Mouse (Mus musculus) liver, embryonic 14.5 days (tissue): ENCODE measurements at regions not wholly inside any gene's neighbourhood (a gene's known extent, or its start where the extent isn't known, plus 50 kb on each side); places are given as distances from the start of the nearest gene placed in this dataset.

Experiments
- ATAC-seq: fragments of 200-750 bp; cut with Nextera tagmentation; 2 replicates; pipeline ENCODE4 v1.8.0; 2017; ENCODE audit warnings: moderate number of reproducible peaks, mild to moderate bottlenecking, moderate library complexity; ENCODE audit not compliant: insufficient read depth
- DNase-seq, 3 experiments: peaks; one replicate each; pipeline ENCODE4 v3.0.0-alpha.2; 2012 to 2013; ENCODE audit warnings: low read depth in 3 of 3, low spot score in 3 of 3
- H3K27ac ChIP-seq: fragments of 300-500 bp; sonication (generic); 2 replicates; pipeline ENCODE4 v1.5.1; 2014; ENCODE audit warnings: moderate library complexity, mild to moderate bottlenecking, control low read depth, inconsistent platforms
- H3K27me3 ChIP-seq: fragments of 300-500 bp; sonication (generic); 2 replicates; pipeline ENCODE4 v1.6.1; 2014; ENCODE audit warnings: mild to moderate bottlenecking, low read length, moderate library complexity; ENCODE audit not compliant: control insufficient read depth, insufficient read depth
- H3K36me3 ChIP-seq: fragments of 300-500 bp; sonication (generic); replicated peaks from 2 replicates; pipeline ENCODE4 v1.6.1; 2014; ENCODE audit warnings: low read depth; ENCODE audit not compliant: control insufficient read depth, insufficient read depth
- H3K4me1 ChIP-seq, 2 experiments: fragments of 200-500 bp in 1 of 2; fragments of 300-500 bp in 1 of 2; sonication (generic) in 1 of 2; replicated peaks; 2 replicates each; pipeline ENCODE4 v1.6.1; 2012 to 2014; ENCODE audit warnings: antibody characterized with exemption in 1 of 2, inconsistent platforms in 1 of 2, low read length in 1 of 2; ENCODE audit not compliant: control insufficient read depth in 2 of 2, insufficient read depth in 2 of 2
- H3K4me2 ChIP-seq: fragments of 300-500 bp; sonication (generic); 2 replicates; pipeline ENCODE4 v1.6.1; 2014; ENCODE audit warnings: low read depth, mild to moderate bottlenecking, control low read depth, moderate library complexity
- H3K4me3 ChIP-seq, 2 experiments: fragments of 200-500 bp in 1 of 2; fragments of 300-500 bp in 1 of 2; sonication (generic) in 1 of 2; 2 replicates each; pipeline ENCODE4 v1.5.1; 2012 to 2014; ENCODE audit warnings: low read depth in 2 of 2, low read length in 2 of 2, mild to moderate bottlenecking in 2 of 2, control low read depth in 1 of 2, inconsistent platforms in 1 of 2, moderate library complexity in 1 of 2; ENCODE audit not compliant: insufficient read depth in 1 of 2
- H3K9ac ChIP-seq: fragments of 300-500 bp; sonication (generic); replicated peaks from 2 replicates; pipeline ENCODE4 v1.6.1; 2014; ENCODE audit warnings: mild to moderate bottlenecking, control low read depth, moderate library complexity
- H3K9me3 ChIP-seq: fragments of 300-500 bp; sonication (generic); 2 replicates; pipeline ENCODE4 v1.6.1; 2016; ENCODE audit warnings: low read length, mixed read lengths; ENCODE audit not compliant: control insufficient read depth
- CTCF ChIP-seq: IDR thresholded peaks from 2 replicates; pipeline ENCODE4 v1.5.1; 2016; ENCODE audit warnings: antibody characterized with exemption, low read depth, control low read depth
- EP300 ChIP-seq: IDR thresholded peaks from 2 replicates; pipeline ENCODE4 v1.6.1; 2016; ENCODE audit warnings: antibody characterized with exemption, low read depth
- WGBS: fragments of 180-500 bp; shearing (Covaris S2); extraction: QIAGEN DNeasy Blood & Tissue Kit; methylation state at CpG from one replicate; pipeline ENCODE4 v1.1.7; 2014; ENCODE audit not compliant: insufficient replicate concordance; 5-methylcytosine and 5-hydroxymethylcytosine counted together

- Histone ChIP-seq H3K9me3 (no peaks in the 10 kb centered on the region; the same call in 1 of the 2 replicates), H3K4me1 (peaks cover 0 to 7% of the 10 kb centered on the region in 2 experiments; a peak in 2 of 4 replicates), H3K9ac (no peak overlapping the region), H3K4me2 (no peak overlapping the region), H3K27me3 (no peaks in the 10 kb centered on the region), H3K36me3 (no peaks in the 10 kb centered on the region), H3K4me3 (no peak overlapping the region), H3K27ac (no peak overlapping the region)
- DNase-seq (no peak), ATAC-seq (no peak)
- no peak for TF ChIP-seq CTCF
- WGBS: 77% methylated on average over 2 of the region's 2 CpGs
Observed at GRCm38 (mm10) chr3:138652206-138652605, 89.8 kb upstream of the Tspan5 start.

DNA sequence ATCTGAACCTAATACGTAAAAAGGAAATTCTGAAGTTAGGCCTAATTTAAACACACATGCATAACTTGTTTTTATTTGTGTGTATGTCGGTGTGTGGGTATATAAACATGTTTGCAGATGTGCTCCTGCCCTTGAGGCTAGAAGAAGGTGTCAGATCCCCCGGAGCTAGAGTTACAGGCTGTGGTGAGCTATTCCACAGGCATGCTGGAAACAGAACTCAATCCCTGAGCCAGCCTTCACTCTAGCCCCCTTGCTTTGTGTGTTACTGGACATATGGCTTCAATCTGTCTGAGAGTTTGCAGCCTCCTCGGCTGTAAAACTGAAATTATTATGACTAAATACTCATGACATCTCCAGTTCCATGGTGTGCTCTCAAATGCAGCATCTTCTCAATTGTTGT lies 89.3 kb upstream of the Tspan5 start:
- ATAC-seq (no peak), DNase-seq (no peak)
- Histone ChIP-seq H3K4me1 (peaks cover 0 to 7% of the 10 kb centered on the region in 2 experiments; a peak in 2 of 4 replicates), H3K27me3 (no peaks in the 10 kb centered on the region), H3K36me3 (no peaks in the 10 kb centered on the region), H3K9ac (no peak overlapping the region), H3K27ac (no peak overlapping the region), H3K9me3 (peaks cover under 1% of the 10 kb centered on the region; the same call in 1 of the 2 replicates), H3K4me2 (no peak overlapping the region), H3K4me3 (no peak overlapping the region)
- TF ChIP-seq CTCF (no peak), EP300 (no peak)
- 67% methylated on average over 4 of the region's 4 CpGs for WGBS

DNA sequence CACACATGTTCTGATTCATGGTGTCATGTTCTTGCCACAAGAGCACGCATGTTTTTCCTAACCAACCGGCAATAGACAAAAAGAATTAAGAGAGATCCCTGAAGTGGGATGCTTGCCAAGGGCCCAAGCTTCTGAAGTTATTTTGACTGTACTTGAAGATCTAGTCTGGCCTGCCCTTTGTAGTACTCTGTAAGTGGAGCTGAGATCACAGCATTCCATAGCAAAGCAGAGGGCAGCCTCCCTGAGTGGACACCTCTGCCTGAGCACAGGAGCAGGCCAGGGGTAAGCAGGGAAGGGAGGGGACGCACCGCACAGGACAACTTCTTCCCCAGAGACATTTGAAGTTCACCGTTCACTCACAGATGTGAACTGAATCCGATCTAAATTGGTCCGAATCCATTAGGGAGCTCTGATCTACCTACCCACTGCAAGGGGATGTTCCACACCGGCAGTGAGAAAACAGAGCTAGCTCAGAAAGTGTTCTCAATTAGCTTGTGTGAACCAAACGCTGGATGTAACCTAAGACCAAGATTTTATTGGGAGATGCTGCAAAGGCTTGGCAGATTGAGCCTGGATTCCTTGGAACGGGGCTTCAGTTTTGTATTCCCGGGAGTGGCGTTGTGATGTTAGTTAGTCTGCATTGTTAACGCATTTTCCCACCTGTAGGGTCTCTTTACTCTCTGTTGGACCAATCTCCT lies 88.3 kb upstream of the Tspan5 start:
- Histone ChIP-seq H3K36me3 (no peaks in the 10 kb centered on the region), H3K4me2 (no peak overlapping the region), H3K9ac (no peak overlapping the region), H3K9me3 (peaks cover 2% of the 10 kb centered on the region; the same call in 1 of the 2 replicates), H3K27ac (no peak overlapping the region), H3K4me3 (no peak overlapping the region), H3K27me3 (no peaks in the 10 kb centered on the region), H3K4me1 (peaks cover 0 to 7% of the 10 kb centered on the region in 2 experiments; a peak in 2 of 4 replicates)
- 80% methylated on average over 13 of the region's 13 CpGs for WGBS
- ATAC-seq (no peak), DNase-seq (no peak)
- TF ChIP-seq EP300 (no peak), CTCF (no peak)

GRCm38 (mm10) chr3:138654610-138655371 lies 87.2 kb upstream of the Tspan5 start:
- 71% methylated on average over 16 of the region's 16 CpGs for WGBS
- ATAC-seq: no peak
- DNase-seq: no peak

DNA sequence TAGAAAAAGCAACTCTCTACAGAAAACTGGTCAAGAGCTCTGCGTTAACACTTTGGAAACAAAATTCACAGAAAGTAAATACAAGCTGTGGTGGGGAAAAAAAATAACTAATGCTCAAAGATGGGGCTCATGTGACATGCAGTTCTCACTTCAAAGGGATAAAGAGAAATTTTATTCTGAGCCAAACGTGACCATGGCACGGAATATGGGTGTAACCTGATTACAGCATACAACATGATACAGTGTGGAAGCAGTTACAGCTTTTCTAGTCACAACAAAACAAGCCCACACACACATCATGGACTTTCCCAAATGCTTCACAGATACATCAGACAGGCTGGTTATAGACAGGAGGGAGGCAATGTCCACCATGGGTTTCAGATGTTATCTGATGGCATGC lies 86.5 kb upstream of the Tspan5 start:
- Histone ChIP-seq H3K27me3 (no peaks in the 10 kb centered on the region), H3K4me3 (no peak overlapping the region), H3K9me3 (peaks cover 2% of the 10 kb centered on the region; the same call in 1 of the 2 replicates), H3K27ac (no peak overlapping the region), H3K9ac (no peak overlapping the region), H3K4me2 (no peak overlapping the region), H3K4me1 (peaks cover 0 to 7% of the 10 kb centered on the region in 2 experiments; a peak in 2 of 4 replicates), H3K36me3 (no peaks in the 10 kb centered on the region)
- DNase-seq (no peak), ATAC-seq (no peak)
- 68% methylated on average over 3 of the region's 3 CpGs for WGBS
- TF ChIP-seq EP300 (no peak), CTCF (no peak)

More at GRCm38 (mm10) chr3:138654610-138655371, 87.2 kb upstream of the Tspan5 start:
- Histone ChIP-seq H3K27me3 (no peaks in the 10 kb centered on the region), H3K4me3 (no peak overlapping the region), H3K36me3 (no peaks in the 10 kb centered on the region), H3K4me1 (peaks cover 0 to 7% of the 10 kb centered on the region in 2 experiments; a peak in 2 of 4 replicates), H3K9ac (no peak overlapping the region), H3K9me3 (peaks cover 2% of the 10 kb centered on the region; the same call in 1 of the 2 replicates), H3K27ac (no peak overlapping the region), H3K4me2 (no peak overlapping the region)
- TF ChIP-seq EP300 (no peak), CTCF (no peak)
